Mouse (Mus musculus) urinary bladder, adult 18-20 months (tissue): Measurements from ENCODE around the gene Pdgfd.
"Not testable (repeated sequence)": the region's sequence is repeated elsewhere in the genome, so short reads cannot be mapped to it uniquely, and the experiment has no call there.

Experiments used
- DNase-seq, 2 experiments: peaks; one replicate each; pipeline ENCODE4 v3.0.0; 2022; ENCODE audit warnings: low spot score in 2 of 2, mixed read lengths in 2 of 2

Pdgfd gene

DNA sequence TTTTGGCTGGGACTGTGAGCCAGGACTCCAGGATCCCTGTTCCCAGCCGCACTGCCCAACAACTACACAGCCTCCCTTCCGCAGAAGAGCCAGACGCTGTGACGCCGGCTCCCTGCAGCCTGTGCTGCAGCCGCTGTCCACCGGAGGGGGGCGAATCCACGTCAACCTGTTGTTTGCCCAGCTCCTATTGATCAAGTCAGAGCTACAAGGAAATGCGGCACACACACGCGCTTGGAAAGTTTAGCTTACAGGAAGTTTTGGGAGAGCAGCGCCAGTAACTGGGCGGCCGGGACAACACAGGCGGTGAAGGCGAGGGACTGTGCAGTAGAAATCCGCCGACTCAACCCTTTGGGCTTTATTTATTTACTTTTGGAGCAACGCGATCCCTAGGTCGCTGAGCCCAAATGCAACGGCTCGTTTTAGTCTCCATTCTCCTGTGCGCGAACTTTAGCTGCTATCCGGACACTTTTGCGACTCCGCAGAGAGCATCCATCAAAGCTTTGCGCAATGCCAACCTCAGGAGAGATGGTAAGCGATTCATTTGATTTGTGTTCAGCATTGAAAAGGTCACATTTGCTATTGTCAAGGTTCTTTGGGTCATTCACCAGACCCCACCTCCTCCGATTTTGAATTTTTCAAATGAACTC lies at the start of gene Pdgfd:
Gene Pdgfd (plus strand): TSS at position 194 of the 647 bp plus-strand sequence.
- peak; percentile 43 to 62 for DNase-seq

DNA sequence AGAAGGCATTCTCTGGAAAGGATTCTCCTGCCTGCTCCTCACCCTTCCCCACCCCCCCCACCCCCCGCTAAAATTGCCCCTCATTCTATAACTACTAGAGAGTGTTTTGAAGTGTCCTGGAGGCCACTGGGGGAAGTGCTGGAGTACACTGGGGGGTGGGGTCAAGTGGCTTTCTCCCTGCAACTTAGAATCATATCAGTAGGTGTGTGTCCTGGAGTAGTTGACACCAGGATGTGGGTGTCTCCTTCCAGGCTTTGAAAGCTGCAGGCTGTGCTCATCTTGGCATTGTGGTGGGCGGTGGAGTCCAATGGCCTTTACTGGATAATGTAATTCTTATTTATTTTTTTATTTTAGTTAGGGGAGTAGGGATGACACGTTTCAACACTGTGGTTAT lies 651 bp downstream of the Pdgfd start:
- no peak for DNase-seq

DNA sequence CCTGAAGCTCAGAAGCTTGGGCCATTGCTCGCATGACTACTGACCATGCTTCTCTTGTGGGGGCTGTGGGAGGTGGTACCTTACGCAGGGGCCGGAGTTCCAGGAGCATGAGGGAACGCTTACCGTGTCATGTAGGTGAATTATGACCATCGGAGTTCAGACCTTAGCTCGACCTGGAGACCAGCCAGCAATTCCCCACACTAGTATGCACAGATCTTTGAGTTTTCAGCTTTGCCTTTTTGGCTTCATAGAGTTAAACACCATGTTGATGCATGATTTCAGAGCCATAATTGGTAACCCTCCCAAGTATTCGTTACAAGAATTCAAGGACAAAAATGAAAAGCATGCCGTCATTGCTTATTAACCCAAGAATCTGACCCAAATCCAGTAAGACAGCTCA lies 2.6 kb downstream of the Pdgfd start:
- no peak for DNase-seq

DNA sequence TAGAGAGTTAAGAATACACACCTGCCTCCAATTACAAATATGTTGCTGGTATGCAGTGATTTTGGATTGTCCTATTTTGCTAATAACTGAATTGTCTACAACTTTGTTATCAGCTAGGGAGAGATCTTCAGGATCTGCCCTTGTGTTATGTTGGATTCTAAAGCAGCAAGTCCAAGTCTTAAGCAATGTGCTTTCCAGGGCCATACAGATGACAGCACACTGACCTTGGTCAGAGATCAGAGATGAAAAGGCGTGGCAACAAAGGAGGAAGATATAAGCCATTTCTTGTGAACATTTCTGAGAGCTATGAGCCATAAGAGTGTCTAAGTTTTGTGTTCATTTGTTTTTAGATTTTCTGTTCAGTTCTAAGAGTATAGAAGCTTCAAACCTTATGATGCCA lies 4.9 kb downstream of the Pdgfd start:
- DNase-seq, result no peak

DNA sequence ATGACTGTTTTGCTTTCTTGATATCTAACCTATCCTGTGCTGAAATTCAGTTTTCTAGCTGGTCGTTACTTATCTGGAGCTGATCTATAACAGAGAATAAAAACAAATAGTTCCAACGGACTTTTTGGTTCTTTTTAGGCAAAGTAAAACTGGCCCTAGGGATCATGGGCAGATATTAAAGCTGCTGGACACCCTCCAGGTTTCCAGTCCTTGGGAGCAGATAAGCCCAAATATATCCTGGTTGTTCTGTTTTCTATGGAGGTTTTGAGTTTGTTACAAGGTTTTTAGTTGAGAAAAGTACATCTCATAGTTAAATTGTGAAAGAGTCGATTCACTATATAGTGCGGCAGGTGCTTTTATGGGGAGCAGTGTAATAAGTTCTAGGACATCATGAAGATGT lies 7.3 kb downstream of the Pdgfd start:
- no peak for DNase-seq

DNA sequence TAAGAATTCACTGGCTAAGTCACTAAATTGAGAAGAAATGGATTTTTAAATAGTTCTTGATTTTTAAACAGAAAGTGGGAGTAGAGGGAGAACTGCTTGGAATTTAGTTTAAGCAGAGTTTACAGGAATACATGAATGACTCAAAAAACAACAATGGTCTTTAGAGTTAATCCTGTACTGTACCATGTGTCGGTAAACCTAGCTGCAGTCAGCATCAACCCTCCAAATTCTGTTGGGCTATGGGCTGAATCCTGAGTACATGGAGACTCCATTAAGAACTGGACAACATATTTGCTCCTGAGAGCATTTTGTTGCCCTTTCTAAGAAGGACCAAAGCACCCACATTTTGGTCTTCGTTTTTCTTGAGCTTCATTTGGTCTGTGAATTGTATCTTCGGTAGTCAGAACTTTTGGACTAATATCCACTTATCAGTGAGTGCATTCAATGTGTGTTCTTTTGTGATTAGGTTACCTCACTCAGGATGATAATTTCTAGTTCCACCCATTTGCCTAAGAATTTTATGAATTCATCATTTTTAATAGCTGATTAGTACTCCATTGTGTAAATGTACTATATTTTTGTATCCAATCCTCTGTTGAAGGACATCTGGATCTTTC lies 14.0 kb downstream of the Pdgfd start:
- DNase-seq, result no peak

DNA sequence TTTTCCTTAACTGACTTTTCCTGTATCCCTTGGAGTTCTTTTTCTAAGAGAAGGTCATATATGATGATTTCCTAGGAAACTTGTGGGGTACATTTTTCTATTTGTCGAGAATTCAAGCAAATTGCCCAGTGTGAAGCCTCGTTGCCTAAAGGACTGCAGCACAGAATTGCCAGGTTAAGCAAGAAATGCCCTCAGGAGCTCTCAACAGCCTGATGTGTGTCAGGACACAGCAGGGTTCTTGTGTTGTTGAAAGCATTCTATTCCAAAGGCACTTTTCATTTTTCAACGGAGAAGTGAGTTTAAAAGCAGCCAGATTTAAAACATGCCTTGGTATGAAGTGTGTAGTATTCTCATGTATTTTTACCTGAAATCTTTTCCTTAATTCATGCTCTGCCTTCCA lies 19.6 kb downstream of the Pdgfd start:
- DNase-seq, result no peak

DNA sequence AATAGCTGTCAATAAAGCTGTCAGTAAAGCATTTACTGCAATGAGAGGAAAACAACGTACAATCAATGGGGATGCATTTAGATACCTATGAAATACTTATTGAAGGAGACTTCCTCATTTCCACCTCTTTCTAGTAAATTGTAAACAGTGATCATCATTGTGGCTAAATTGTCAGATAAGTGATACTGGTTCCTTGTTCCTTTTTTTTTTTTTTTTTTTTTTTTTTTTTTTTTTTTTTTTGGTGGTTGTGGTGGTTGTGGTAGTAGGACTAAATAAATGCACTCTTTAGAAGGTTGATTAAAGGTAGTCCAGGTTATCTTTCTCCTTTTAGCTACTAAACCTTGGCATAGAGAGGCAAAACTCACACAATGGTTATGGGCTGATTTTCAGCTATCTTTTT lies 25.0 kb downstream of the Pdgfd start:
- DNase-seq, result no peak

DNA sequence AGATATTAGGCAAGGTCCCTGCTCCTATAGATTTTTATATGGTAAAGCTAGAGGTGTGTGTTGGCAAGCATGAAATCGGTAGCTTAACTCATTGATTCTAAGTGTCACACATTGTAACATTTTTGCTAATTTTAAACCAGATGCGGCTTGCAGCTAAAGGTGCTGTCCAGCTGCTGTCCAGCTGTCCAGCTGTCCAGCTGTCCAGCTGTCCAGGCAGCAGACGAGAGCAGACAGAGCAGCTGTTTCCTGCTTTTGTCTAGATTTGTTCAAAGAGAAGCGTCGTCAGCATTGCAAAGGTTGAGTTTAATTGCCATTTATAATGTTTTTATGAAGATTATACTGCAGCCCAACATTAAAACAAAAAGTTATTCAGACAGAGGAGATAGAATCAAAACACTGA lies 44.5 kb downstream of the Pdgfd start:
- DNase-seq, result no peak

DNA sequence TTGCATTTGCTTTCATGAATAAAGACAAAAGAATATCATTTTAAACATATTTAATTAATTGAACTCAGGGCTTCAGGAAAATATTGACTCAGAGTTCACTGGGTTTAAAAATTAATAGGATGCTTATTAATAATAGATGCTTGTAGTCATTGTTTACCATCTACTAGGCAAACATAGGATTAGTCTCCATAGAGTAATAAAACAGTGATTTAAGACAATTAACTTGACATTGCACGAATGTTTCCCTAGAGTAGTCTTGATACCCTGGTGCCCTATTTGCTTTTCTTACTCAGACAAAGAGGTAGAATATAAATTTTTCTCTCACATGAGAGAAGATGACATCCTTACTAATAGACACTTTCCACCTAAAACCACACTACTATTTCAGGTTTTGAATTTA lies 49.1 kb downstream of the Pdgfd start:
- no peak for DNase-seq

DNA sequence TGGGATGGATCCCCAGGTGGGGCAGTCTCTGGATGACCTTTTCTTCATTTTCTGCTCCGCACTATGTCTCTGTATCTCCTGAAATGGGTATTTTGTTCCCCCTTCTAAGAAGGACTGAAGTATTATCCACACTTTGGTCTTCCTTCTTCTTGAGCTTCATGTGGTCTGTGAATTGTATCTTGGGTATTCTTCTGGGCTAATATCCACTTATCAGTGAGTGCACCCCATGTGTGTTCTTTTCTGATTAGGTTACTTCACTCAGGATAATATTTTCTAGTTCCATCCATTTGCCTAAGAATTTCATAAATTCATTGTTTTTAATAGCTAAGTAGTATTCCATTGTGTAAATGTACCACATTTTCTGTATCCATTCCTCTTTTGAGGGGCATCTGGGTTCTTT lies 67.6 kb downstream of the Pdgfd start:
- DNase-seq, result not testable (repeated sequence)

DNA sequence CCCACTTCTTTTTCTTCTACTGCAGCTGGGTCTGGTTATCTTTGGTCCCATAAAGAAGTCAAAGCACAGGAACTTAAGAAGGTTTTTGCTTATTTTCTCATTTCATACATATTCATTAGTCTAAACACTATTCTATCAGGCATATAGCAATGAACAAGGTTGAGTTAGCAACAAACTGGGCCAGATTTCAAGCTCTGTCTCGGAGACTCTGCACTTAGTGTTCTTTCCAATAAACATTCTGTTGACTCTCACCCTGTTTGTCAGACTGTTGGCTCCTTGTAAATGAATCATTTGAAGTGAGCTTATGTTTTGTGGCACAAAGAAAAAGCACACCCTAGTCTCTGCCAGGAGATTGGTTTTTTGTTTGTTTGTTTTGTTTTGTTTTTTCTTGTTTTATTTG lies 81.9 kb downstream of the Pdgfd start:
- no peak for DNase-seq

DNA sequence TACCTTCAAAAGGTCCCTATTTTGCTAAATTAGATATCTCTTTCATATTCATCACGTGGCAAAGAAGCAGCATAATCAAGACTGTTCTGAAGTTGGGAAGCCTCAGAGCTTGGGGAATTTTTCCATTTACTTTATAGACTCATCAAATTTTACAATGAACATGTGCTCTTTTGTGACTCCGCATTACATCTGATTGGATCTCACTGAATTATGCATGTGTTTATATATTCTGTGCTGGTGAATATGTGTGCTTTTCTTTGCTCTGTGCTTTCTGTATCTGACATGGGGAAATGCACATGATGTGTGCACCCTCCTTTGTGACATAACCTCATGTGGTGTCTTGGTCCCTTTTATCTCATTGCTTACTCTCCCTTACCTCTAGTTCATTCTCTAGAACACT lies 83.6 kb downstream of the Pdgfd start:
- DNase-seq, result no peak

DNA sequence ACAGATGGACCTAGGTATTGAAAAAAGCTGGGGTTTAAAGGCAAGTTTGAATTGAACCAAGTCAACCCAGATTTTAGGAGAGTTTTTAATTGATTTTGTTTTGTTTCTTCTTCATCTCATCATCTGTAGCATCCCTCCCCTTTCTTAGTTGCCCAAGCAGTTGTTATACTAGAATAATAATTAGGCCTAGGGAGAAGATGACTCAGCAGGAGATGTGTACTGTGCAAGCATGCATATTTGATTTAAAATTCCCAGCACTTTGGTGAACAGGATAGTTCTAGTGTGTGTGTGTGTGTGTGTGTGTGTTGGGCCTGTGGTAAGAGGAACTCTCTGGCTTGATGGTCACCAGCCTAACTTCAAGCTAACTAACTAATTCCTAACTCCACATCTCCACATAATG lies 88.7 kb downstream of the Pdgfd start:
- no peak for DNase-seq

DNA sequence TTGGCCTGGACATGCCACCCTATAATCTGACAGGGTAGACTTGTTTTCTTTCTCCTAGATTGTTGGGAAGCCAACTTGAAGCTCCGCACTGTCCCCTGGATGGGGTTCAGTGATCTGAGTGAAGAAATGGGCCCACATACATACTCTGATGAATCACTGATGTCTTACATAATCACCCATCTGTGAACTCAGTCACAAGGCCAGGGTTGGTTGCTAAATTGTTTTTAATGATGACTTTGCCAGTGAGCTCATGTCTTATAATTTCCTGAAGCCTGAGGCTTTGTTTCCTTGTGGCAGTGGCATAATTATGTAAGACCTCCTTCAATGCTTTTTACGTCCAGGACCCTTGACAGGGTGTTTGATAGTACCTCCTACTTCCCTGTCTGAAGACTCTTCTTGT lies 96.4 kb downstream of the Pdgfd start:
- no peak for DNase-seq

DNA sequence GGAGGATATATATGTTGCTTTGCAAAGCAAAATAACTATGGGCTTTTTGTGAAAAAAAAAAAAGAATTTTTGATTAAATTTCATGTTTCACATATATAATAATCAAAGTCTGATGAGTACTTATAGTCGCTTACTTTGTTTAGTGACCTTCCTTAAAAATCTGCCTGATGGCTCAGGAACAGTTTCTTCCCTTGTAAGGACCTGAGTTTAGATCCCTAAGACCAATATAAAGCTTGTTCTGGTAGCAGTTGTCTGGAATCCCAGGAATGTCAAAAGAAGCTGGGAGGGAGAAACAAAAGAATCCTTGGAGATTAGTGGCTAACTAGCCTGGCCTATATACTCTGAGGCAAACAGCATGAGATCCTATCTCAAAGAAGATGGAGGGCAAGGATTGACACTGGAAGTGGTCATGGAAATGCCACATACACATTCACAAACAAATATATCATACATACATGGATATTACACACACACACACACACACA lies 101.5 kb downstream of the Pdgfd start, which contains the start of gene Ddi1:
Gene Ddi1 (minus strand): TSS at position 51 of the 485 bp plus-strand sequence.
- no peak for DNase-seq

DNA sequence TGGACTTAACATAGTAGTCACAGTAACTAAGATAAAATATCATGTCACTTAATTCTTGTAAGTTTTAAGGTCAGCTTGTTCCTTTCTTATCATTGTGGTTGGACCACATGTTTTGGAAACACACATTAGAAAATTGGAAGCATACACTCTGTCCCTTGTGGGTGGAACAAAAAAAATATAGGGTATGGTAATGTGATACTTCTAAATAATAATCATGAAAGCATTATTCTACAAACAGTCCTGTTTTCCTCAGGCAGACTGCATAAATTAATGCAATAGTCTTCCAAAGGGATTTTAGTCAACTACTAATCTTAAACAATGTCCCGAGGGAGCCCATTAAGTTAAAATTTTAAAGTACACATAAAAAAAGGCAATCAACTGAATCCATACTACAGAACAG lies 108.0 kb downstream of the Pdgfd start:
- no peak for DNase-seq

DNA sequence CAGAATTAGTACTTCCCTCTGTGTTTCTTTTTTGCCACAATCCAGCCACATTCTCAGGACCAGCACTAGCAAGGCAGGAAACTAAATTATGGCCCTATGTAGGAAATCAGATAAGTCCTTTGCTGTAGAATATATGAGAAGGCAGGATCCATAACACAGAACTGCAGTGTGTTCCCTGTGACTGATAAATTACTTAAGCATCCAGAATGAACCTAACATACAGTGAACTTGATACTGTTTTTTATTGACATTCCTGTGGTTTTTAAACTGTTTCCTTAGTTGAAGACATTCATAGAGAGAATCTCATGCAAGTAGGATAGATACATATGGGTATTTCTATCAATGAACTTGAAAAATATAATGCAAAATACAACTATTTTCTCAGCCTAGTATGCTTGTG lies 109.1 kb downstream of the Pdgfd start:
- DNase-seq, result no peak

DNA sequence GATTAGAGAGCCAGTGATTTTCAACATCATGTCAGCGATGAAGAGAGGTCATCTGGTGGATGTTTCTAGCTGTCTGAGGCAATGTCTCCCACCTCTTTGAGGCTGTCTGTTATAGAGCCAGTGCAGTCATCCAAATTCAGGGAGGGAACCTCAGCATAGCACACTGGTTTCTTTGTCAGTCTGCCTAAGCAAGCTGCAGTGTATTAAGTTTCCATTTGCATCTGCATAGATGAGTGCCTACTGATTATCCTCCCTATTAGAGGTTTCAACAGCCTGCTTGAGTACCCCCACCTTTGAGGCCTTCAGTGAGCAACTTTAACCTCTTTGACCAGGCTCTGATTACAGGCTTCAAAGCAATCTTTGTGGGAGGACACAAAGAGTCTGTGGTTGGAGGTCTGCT lies 118.4 kb downstream of the Pdgfd start:
- DNase-seq, result no peak

DNA sequence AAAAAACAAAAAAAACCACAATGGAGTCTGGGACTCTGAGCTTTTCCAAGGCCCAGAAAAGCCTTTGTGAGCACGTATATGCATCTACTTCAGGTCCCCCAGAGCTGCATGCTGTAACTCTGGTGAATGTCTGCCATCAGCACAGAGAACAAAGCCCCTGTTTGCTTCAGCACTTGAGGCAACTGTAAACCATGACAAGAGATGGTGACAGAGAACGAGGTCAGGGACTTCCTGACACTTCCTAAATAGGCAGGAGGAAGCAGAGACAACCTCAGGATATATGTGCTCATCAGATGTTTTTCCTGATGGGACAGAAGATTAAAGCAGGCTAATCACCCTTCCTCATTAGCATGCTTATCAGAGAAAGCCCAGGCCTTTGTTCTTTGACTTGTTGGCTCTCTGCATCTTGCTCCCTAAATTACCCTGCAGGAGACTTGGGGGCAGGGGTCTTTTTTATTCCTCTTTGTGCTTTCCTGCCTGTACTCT lies 120.9 kb downstream of the Pdgfd start:
- no peak for DNase-seq

DNA sequence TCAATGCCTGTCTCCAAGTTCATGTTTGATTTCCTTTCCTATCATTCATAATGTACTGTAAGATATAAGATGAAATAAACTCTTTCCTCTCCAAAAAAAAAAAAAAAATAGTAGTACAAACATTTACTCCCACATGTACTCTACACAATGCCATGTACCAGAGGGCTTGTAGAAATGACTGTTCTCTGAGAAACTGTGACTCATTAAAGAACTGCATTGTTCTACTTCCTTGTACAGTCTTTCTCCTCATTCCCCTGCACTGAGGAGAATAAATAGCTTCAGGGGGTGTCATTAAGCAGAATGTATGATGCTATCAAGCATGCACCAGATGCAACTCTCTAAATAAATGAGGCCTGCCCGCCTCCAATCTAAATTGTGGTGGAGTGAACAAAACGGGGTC lies 130.2 kb downstream of the Pdgfd start:
- DNase-seq, result no peak

DNA sequence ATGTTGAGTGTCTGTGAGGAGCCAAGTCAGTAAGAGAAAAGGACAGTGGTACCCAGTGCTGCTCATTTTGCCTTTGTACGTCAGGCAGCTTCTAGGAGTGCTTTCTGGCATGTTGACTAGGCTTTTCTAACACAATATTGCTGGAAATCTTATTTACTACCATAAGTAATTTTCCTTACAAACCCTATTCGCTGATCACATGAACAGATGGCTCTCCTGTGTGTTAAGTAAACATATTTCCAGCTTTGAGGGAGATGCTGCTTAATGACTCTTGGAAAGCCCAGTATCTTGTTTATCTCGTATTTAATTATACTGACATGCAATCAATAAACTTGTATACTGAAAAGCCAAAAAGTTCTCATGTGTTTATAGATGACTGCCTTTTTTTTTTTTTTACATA lies 133.7 kb downstream of the Pdgfd start:
- no peak for DNase-seq

DNA sequence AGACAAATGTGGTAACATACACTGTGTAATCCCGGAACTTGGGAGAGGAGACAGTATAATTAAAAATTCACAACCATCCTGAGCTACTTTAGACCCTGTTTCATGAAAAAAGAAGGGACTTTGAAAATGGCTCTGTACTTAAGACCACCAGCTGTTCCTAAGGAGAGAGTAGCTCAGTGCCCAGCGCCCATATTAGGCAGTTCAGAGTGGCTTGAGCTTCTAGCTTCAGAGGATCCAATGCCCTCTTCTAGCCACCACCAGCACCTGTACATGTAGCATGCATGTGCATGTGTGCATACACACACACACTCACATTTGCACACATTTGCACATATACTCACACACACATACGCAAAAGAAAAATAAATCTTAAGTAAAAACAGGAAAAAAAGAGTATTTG lies 136.2 kb downstream of the Pdgfd start:
- no peak for DNase-seq

DNA sequence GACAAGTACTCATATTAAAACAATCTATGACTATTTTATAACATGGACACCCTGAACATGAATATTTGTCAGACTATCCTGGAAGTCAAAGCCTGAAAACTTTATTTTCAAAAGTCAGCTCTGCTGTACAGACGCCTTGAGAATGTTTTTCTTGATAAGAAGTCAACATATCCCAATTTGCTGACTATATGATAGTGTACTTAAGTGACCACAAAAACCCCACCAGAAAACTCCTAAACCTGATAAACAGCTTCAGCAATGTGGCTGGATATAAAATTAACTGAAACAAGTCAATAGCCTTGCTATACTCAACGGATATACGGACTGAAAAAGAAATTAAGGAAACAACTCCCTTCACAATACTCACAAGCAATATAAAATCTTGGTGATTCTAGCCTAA lies 137.5 kb downstream of the Pdgfd start:
- no peak for DNase-seq
